Mouse (Mus musculus) gastrocnemius, postnatal 4 days (tissue): ENCODE measurements at regions not wholly inside any gene's neighbourhood (a gene's known extent, or its start where the extent isn't known, plus 50 kb on each side); places are given as distances from the start of the nearest gene placed in this dataset.

ENCODE experiments used
- DNase-seq, 2 experiments: peaks; one replicate each; pipeline ENCODE4 v3.0.0; 2021 to 2022; ENCODE audit warnings: low spot score in 2 of 2, mixed read lengths in 2 of 2

DNA sequence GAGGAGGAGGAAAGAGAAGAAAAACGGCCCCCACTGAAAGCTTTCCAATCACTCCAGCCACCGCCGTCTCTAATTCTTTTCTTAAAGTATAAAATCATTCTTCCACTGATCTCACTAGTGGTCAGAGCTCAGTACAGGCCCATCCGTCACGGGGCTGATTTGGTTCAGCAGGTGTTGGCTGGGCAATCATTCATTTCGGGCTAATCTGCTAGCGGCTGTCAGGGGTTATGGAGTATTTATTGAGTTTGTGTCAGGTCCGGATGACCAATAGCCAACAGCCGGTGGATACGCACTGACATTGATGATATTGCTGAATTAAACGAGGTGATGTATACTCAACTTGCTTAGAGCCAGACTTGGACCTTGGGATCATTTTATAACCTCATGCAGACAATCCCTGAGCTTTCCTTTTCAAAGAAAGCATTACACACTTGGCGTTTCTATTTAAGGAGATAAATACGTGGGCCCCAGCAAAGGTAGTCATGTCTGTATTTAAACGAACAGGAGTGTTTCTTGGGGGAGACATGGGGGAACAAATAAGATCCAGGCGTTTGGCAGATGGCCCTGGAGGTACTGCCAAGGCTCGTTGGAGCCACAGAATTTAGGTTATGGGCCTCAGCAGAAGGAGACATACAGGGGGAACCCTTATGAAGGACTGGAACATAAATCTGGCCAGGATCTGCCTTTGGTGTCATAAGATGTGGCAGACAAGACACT is 385.1 kb downstream of the Gm45692 start:
- DNase-seq = no peak

DNA sequence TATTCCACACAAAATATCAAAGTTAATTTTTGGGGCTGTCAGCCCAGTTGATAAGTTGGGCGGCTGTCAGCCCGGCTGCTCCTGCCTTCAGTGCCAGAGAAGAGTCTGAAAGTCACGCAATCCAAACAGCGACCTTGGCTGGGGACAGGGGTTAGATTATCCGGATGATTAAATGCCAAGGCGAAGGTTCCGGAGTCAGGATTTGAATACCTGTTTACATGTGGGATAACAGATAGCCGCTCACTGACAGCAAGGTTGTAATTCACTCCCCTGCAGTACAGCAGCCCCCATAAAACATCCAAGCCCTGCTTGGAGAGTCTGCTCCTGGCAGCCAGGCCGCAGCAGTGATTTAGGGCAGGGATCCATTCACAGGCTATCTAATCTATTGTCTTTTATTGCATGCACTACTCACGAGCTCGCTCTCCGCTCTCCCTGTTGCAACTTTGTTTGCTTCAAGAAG is 388.3 kb downstream of the Gm45692 start:
- DNase-seq = no peak

DNA sequence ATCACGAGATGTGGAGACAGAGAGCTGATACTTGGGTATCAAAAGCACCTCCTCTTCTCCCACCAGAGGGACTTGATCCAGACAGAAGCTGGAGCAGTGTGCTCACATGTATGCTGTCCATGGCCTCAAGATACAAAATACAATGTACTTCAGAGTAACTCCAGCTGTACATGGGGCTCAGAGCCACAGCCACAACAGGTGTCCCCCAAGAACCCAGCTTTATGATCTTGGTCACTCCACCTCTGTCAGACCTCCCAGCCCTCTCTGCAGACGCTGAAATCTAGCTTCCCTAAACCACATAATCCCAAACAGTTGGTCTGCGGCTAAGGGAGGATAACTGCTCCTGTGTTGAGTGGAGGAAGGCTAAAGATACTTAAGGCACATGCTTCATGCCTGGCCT is 389.9 kb downstream of the Gm45692 start:
- no peak for DNase-seq

DNA sequence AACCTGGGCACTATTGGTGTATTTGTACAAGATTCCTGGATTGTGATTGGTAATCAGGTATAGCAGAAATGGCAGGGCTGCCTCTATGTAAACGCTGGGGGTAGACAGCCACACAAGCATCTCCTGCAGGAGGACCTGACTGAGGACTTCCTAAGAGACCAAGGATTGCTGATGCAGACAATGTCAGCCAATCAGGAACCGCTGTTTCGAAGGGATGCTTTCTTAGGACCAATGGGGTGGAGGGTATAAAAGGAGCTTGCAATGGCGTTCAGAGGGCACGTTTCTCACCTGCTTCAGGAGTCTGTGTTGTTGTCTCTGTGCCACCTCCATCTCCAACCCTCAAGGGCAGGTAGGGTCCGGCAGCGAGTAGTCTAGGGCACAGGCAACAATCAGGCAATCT is 393.7 kb downstream of the Gm45692 start:
- DNase-seq = no peak

DNA sequence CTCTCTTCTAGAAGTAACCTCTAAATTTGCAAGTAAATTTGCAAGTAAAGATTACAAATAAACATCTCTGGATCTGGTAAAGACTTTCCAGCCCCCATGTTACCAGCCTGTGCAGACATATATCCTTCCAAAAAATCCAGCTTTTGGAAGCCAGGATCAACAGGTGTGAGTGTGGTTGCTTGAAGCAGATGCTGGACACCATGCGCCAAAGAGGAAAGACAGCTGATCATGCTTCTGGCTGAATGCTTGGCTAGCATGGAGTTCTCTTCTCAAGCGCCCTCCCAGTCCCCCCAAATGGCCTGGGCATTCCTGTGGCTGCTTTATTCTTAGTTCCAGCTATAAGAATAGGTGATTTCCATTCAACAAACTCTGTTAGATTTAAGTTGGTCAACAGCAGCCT is 404.9 kb downstream of the Gm45692 start:
- DNase-seq = no peak

DNA sequence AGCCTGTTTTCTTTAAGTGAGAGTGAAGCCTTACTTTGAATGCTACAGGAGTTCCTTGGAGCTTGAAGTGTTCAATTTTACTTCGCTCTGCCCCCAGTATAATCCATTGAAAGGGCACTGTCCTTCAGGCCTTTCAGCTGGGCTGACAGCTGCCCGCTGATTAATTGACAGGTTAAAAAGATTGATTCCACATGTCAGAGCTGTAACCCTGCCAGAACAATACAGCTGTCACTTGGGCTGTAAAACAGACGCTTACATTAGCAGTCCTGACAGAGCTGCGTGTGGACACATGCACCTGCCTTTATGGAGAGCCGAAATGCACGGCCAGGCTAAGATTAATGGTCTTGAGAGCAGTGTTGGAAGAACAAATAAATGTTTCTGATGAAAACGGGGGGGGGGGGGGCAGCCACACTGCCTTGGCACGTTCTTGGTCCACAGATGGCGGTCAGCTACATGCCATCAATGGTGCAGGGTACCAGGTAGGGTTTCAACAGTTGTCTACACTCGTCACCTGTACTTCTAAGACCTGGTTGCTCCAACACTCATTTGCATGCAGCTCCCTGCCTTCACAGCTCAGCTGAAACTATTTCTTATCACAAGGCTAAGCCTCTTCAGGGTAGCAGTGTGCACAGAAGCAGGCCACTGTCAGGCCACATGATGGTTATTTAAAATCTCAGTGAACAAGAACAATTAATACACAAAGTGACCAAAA is 407.3 kb downstream of the Gm45692 start:
- DNase-seq = no peak

DNA sequence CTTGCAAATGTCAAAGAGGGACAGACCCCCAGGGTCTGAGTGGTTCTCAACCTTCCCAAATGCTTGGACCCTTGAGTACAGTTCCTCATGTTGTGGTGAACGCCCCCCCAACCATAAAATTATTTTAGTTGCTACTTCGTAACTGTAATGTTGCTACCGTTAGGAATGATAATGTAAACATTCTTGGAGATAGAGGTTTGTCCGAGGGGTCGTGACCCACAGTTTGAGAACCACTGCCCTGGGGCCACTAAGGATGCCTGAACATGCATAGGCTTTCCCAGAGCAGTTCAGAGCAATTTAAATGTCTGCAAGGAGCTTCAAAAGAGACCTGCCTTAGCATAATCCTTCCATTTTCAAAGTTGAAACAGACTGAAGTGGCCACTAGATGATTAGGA is 407.8 kb downstream of the Gm45692 start:
- DNase-seq = no peak

DNA sequence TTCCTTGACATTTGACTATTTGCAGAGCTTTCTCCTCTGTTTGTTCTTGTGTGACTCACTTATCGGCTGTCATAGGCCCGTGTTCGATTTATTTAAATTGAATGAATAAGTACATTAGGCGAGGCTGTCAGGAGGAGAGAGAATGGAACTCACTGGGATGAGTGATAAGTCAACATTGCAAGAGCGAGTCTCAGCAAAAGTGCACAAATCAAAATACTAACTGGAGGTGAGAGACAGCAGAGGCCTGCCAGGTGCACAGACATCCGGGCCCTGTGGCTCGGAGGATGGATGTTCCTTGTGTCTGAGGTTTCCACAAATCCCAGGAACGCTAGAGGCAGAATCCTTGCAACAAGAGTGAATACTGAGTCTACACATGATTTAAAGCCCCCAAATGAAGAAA is 410.6 kb downstream of the Gm45692 start:
- DNase-seq = no peak

DNA sequence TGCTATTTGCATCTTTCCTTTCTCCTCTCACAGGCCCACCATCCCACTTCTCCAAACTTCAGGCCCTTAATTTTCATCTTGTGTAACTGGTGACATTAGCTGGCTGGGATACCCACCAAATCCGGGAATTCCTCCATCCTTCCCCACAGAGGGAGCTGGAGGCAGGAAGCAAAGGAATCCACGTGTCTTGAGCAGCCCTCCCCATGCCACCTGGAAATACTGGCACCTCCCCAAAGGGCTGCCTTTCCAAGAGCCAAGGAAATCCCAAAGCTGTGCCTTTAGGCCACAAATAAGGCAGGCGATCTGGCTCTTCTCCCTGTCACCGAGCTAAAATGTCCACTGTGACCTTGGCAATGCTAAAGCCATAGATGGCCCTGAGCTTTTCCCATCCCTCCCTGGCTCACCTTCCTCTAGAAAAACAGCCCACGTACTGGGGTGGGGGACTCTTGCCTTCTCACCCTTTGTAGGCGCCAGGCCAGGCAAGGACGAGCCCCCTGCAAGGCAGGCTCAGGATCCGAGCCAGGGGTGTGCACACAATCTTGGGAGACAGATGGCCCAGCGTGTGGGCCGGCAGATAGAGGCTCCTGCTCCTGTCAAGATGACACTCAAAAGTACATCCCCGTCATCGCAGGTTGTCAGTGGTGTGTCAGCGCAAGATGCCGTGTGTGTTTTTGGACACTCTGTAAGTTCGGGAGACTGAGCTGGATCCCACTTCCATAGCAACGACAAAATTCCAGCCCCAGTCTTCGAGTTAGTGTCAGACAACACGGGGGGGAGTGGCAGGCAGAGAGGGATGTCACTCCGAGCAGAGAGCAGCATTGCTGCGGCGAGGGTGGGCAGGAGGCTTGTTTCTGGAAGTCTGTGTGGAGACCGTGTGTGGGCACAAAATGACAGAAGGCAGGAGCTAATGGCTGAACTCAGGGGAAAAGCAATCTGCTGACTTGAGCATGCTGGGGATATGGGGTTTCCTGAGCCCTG is 414.4 kb downstream of the Gm45692 start:
- DNase-seq = no peak

DNA sequence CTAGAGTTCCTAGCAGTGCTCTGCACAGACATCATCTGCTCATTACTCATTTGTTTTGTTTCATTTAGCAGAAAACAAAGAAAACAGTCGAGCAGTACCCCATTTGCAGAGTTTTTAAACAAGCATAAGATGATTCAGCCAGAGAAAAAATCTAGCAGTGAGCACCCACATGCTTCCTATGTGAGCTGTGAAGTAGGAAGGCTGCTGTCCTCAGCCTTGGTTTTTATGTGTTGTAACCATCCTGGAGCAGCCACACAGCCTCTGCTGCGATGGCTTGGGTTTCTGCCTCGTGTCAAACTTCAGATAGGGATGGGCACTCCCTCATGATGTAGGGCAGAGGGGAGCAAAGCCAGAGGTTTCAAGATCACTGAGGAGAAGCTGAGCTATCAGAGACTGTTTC is 416.5 kb downstream of the Gm45692 start:
- no peak for DNase-seq

DNA sequence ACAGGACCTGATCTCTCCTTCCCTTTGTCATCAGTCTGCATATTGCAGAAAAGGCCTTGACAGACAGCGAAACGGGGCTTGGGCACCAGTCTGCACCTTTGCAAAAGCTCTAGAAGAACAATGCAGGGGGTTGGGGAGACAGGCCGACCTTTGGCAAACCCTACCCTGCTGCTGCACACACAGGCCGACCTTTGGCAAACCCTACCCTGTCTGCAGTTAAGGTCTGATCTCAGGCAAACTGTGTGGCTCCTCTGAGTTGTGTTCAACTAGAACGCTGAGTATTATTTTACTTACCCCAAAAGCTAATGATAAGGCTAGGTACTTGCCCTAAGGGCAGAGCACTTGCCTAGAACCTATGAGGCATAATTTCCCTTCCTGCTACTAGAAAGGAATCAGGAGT is 423.4 kb upstream of the Zfp703 start:
- DNase-seq = no peak

DNA sequence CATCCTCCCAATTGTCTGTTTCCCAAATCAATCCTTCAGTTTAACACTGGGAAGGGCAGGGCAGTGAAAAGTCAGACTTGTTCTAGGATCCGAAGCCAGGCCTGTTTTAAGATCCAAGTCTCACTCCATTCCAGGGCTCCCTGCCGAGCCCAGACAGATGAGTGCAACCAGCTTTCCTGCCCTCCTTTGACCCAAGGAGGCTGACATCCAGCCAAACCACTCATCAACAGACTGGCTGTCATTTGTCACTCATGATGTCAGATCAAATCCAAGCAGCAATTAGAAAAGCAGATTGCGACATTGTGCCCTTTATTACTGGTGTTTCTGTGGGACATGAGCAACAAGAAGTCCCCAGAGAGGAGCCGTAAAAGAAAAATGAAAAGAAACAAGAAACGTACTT is 417.9 kb upstream of the Zfp703 start:
- peak in 1 of 2 experiments; percentile 47 for DNase-seq

DNA sequence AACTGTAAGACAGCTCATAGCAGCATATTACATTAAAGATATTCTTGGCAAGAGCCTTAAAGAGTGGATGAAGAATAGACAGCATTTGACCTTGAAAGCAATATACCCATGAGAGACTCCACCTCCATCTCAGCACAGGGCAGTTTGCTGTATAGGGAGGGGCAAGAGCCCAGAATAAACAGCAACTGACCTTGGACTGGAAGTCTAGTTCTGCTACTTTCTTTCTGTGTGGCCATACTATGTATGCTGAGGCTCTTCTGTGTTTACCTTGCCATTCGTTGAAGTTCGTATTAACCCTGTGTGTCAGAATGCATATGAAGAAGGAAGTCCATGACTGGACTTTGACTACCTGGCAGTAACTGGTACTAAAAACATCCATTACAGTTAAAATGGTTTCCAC is 414.0 kb upstream of the Zfp703 start:
- no peak for DNase-seq

DNA sequence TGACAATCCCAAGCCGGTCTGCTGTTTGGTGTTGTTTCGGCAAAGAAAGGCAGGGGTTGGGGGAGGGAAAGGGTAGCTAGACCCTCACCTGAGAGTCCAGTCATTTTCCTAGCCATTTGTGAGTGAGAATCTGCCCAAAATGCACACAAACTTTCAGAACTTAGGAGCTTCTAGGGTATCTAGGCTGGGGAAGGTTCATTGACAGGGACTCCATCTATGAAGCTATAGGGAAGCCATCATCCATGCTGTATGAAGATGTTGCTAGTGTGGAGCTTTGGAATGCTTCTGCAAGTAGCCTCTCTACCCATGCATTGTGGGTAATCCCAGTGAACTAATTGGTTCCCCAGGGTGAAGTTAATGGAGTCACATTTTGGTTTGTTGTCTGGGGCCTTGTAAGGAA is 412.9 kb upstream of the Zfp703 start:
- DNase-seq = no peak

DNA sequence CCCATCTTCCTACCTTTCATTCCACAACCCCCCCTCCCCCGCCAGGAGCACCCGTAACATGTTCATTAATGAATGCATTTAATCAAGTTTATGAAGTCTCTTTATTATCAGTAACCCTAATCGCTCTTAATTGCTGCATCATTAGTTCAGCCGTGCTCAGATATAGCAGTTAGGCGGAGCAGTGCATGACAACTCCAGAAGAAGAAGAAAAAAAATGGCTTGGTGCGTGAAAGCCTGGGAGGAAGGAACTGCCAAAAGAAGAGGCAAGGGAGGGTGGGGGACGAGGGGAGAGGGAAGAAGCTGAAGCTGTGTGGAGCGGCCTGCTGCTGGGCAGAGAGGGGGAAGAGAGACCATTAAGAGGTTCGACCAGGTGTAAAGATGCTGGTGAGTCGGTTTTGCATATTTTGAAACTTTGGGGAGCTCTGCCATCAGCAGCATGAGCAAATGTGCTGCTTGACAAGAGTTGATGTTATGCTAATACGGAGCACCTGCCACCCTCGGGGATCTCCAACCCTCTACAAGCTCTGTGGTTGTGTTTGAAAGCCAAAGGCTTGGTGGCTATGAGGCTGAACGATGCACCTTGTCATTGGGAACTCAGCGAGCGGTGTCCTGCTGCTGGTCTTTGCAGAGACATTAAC is 408.6 kb upstream of the Zfp703 start:
- no peak for DNase-seq

DNA sequence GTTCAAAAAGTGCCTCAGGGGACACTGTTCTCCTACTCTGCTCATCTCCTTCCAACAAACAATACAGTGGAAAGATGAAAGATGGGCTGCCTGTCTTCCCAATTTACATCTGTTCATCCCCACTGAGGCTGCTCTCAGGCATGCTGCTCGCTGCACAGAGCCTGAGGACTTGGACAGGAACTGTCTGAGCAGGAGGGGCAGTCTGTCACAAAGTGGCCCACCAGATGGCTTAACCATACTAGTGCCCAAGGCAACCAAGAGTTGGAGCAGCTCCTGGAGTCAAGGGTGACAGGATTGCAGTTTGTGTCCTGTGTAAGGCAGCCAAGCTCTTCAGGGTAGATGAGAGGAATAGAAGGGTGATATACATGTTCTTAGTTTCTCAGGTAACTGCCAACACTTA is 388.3 kb upstream of the Zfp703 start:
- no peak for DNase-seq

DNA sequence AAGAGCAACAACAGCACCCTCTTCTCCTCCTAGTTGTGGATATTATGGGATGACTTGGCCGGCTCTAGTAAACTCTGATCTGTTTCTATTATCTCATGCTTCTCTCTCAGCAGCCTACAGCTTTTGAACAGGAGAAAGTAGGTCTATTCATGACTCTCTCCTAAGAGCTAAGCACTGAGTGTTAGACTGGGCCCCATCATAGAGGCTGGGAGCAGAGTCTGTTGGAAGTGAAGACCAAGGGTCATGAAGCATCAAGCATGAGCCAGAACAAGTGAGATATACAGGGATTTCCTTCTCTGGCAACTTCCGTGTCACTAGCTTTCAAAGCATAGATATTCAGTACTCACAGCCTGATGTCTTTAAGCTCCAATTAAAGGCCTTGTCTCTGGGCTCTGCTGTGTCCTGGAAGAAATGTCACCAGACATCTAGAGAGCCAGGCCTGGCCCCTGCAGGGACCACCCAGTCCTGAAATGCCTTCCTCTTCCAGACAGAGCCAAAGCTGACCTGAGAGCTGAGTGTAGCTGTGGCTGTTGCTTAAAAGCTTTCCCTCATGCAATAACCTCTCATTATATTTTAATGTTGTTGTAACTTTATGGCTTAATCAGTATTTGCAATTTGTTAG is 386.4 kb upstream of the Zfp703 start:
- DNase-seq = no peak

DNA sequence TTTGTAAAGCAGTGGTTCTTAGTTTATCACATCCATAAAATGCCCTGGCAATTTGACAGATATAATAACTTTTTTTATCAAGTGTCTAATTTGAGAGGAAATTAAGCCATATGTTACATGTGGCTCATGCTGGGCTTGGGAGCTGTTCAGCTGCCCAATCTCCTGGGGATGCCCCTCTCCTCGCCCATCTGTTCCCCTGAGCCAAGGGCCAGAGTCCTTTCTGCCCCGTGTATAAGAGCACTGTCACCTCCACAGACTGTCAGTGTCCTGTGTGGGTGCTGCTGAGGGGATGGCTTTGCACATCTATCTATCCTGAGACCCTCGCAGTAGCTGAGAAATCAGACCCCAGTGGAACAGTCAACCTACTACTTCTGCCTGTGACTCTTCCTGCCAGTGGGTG is 385.9 kb upstream of the Zfp703 start:
- no peak for DNase-seq

DNA sequence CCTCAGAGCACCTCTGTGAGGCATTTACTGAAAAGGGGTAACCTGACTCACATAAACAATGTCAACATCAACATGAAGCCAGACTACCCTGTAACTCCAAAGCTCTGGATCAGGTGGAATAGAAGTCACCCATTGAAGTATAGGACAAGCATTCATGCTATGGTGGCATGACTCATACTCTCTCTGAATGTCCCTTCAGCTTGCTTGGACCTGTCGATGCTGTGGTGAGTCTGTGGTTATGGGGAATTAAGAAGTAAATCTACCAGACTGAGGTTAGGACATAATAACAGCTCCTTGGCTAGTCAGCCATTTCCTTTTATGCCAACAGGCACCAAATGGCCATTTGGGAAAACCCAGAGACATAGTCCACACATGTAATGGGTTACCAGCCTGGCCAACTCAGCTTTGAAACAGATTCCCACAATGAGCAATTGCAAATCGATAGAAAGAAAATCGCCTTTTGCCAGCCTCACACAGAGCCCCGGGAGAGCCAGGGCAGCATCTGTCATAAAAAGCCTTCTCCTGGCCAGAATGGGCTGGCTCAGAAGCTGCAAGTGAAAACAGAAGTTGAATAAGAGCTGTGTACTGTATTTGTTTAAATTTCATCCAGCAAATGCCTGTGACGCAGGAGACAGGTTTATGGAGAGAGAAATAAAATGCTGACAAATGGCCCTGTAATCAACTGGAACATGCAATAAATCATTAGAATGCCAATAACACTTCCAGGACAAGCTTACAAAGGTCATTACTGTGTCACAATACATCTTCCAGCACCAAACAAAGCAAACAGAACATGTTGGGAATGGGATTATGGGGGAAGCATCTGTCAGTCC is 383.4 kb upstream of the Zfp703 start:
- DNase-seq = no peak

DNA sequence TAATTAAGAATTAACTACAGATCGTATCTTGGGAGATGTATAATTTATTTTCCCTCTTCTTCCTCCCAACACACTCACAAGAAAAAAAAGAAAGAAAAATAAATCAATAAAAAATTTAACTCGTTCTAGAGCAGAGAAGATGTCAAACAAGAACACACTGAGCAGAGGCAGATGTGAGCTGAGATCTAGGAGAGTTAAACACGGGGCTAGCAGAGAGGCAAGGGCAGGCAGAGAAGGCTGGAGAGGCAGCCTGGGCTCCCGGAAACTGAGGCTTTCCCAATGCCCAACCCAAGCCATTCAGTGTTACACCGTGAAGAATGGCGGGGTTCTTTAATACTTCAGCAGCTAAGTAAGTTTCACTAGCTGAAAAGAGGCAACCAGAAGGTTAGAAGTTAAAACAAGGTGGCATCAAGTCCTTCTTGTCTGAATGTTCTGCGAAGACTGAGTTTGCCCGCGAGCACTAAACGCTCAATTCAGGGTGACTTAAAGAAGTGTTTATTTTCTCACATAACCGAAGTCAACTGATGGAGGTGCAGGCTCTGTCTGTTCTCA is 382.7 kb upstream of the Zfp703 start:
- DNase-seq = no peak
